ENCODE assay signal across 18 mouse cellular contexts in the genomic region with DNA sequence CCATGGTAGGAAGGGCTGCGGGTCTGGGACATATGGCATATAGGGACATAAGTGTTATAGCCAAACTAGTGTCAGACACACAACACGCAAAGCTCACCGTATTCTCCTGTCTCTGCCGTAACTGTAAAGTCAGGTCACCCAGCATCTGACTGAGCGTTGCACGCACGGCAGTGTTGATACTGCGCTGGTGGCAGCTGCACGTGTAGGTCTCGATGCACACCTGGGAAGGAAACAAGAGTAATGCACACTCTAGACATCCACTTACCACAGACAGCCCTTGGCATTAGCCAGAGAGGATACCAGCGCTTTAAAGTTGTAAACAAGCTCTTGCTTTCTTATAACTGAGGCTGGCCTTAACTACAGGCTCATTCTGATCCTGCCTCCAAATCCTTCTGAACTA.
A peak's percentile ranks its signal among the peaks of the same experiment; 100 is the strongest.
DNase-seq lines count a peak whose midpoint lies in the region; TF ChIP-seq lines count a peak whose summit lies in the region.
"Had no signal": no experiment of that assay in that cellular context is flagged by ENCODE, and none has a peak within 500 bp of the region (broad histone marks: within the 10 kb centered on the region; RNA-seq: fewer than 3 reads in every experiment).

No protein-coding gene starts in this region.

- 12% methylated on average over 11 of the region's 11 CpGs for WGBS in thymus, adult 2 months

- TF ChIP-seq CTCF in layer of hippocampus, adult 2 months (conservative IDR thresholded peaks at IDR 0.05): no peak
- no peak for TF ChIP-seq CTCF in thymus, adult 2 months (IDR thresholded peaks at IDR 0.05; ENCODE audit: borderline replicate concordance, control insufficient read depth, extremely low read depth, insufficient read depth, low read length, poor library complexity)

- H3K4me3 ChIP-seq in layer of hippocampus, adult 2 months: no peak overlapping the region
- no peak overlapping the region for H3K4me3 ChIP-seq in thymus, adult 2 months (ENCODE audit: control insufficient read depth, insufficient read depth, low read length)
- H3K4me3 ChIP-seq: embryonic facial prominence, embryonic 12.5 days; forebrain, embryonic 15.5 days; heart, embryonic 10.5 days; hindbrain, embryonic 13.5 days had no signal

- H3K36me3 ChIP-seq in thymus, adult 2 months (ENCODE audit: control insufficient read depth, insufficient read depth, low read length): no peaks in the 10 kb centered on the region
- H3K36me3 ChIP-seq: embryonic facial prominence, embryonic 12.5 days; heart, embryonic 10.5 days had no signal

- H3K27me3 ChIP-seq in thymus, adult 2 months (ENCODE audit: control insufficient read depth, insufficient read depth, low read length): no peaks in the 10 kb centered on the region
- H3K27me3 ChIP-seq: embryonic facial prominence, embryonic 12.5 days; forebrain, embryonic 15.5 days; hindbrain, embryonic 13.5 days had no signal

- H3K27ac ChIP-seq in layer of hippocampus, adult 2 months: peak overlapping the region; percentile 21; the same call in 1 of the 2 replicates
- peak overlapping the region; percentile 95 for H3K27ac ChIP-seq in thymus, adult 2 months (ENCODE audit: control insufficient read depth, insufficient read depth, low read length)
- H3K27ac ChIP-seq: embryonic facial prominence, embryonic 12.5 days; forebrain, embryonic 15.5 days; heart, embryonic 10.5 days; hindbrain, embryonic 13.5 days had no signal

- peaks cover 20% of the 10 kb centered on the region for H3K4me1 ChIP-seq in thymus, adult 2 months (replicated peaks; ENCODE audit: control insufficient read depth, insufficient read depth, low read length)
- H3K4me1 ChIP-seq: embryonic facial prominence, embryonic 12.5 days; forebrain, embryonic 15.5 days; heart, embryonic 10.5 days; hindbrain, embryonic 13.5 days had no signal

- no peak for DNase-seq in layer of hippocampus, adult 2 months (ENCODE audit: low spot score in 2 of 2)
- no peak for DNase-seq in layer of hippocampus, adult 9-10 months (ENCODE audit: low spot score)
- DNase-seq in thymus, adult 2 months: peak; percentile 70
- DNase-seq in thymus, postnatal 14 days: peak; percentile 80
- no peak for DNase-seq in embryo, embryonic 10 days (ENCODE audit: low spot score)
- no peak for DNase-seq in natural killer cell, adult 2 months (ENCODE audit: low spot score in 2 of 2)
- no peak for DNase-seq in spleen, postnatal 10 days (ENCODE audit: low spot score in 2 of 2)
- DNase-seq: adrenal gland, postnatal 10 days; cerebellum, adult 11 months; cerebellum, adult 8-10 months; cerebellum, postnatal 14 days; gastrocnemius, postnatal 36 days; heart, adult 11 months; heart, postnatal 14 days had no signal

- 0 out of 2 replicates have a peak, but pooled peaks have one; percentile 21 for TF ChIP-seq POLR2A in thymus, adult 2 months (IDR thresholded peaks at IDR 0.05; ENCODE audit: control insufficient read depth, extremely low read depth, insufficient read depth, low read length, poor library complexity)

Comparison
In these comparisons a context has a peak if more than half of its experiments do, and no peak if none do; other contexts are left out.
1. DNase-seq: peak in thymus, adult 2 months (single experiment) and thymus, postnatal 14 days (single experiment); none in layer of hippocampus, adult 2 months (0 of 2), layer of hippocampus, adult 9-10 months (single experiment), embryo, embryonic 10 days (single experiment), natural killer cell, adult 2 months (0 of 2) and spleen, postnatal 10 days (0 of 2).